Mouse (Mus musculus) heart, adult 2 months (tissue): ENCODE data around the gene Gm20425.

Experiments
- CTCF ChIP-seq: fragments of 200-600 bp; IDR thresholded peaks from 2 replicates; pipeline ENCODE4 v1.8.1; 2022; ENCODE audit warnings: antibody characterized with exemption, mild to moderate bottlenecking, moderate library complexity
- POLR2A ChIP-seq: fragments of 200-500 bp; IDR thresholded peaks from 2 replicates; pipeline ENCODE4 v1.6.1; 2011; ENCODE audit warnings: mild to moderate bottlenecking, low read depth, low read length, control low read depth; ENCODE audit not compliant: insufficient read depth

DNA sequence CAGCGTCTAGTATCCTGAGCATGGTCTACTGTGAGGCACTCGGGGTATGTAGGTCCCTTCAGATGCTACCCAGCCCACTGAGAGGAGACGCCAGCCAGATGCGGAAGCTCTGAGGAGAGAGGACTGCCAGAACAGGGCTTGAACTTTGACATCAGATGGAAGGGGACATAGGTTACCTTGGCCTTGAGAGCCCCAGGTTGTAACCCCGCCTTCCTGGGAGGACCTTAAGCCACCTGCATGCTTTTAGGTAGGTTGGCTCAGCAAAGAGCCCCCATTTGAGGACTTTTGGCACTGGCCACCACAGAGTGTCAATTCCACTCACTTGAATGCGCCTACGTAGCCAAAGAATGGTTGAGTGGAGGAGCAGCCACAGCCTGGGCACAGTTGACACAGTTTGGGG, 5.4 kb downstream of the Gm20425 start:
- no peak for TF ChIP-seq CTCF
- TF ChIP-seq POLR2A = no peak
